8 mouse cellular contexts compared by ENCODE assay signal in genomic region chr10:80158307-80158986, GRCm38 (mm10). TPM values are rescaled to one million over a fixed set of nuclear protein-coding genes. Genes with fewer than 3 reads are reported as not detected.
DNase-seq lines count a peak whose midpoint lies in the region; ATAC-seq and TF ChIP-seq lines count a peak whose summit lies in the region.

No protein-coding gene starts in this region.

- peaks cover 27% of the 10 kb centered on the region for H3K36me3 ChIP-seq in intestine, embryonic 16.5 days (ENCODE audit: control insufficient read depth, insufficient read depth, low read length)
- H3K36me3 ChIP-seq in neural tube, embryonic 13.5 days, result peaks cover 46% of the 10 kb centered on the region

- peak overlapping the region; percentile 73 for H3K4me3 ChIP-seq in gastrocnemius, adult 2 months
- H3K4me3 ChIP-seq in intestine, embryonic 16.5 days (ENCODE audit: low read length), result no peak overlapping the region
- H3K4me3 ChIP-seq in neural tube, embryonic 13.5 days, result peak overlapping the region; percentile 6; the same call in 1 of the 2 replicates

- H3K27ac ChIP-seq in gastrocnemius, adult 2 months, result peak overlapping the region; percentile 93
- H3K27ac ChIP-seq in intestine, embryonic 16.5 days (ENCODE audit: low read length), result peak overlapping the region; percentile 98
- peak overlapping the region; percentile 93 for H3K27ac ChIP-seq in neural tube, embryonic 13.5 days (replicated peaks)

- H3K9me3 ChIP-seq in intestine, embryonic 16.5 days (ENCODE audit: control insufficient read depth, low read length), result no peaks in the 10 kb centered on the region
- no peaks in the 10 kb centered on the region for H3K9me3 ChIP-seq in neural tube, embryonic 13.5 days

- intact Hi-C loops in gastrocnemius, adult 2 months (cut with DNase I), result no loop called here

- DNase-seq in gastrocnemius, adult 2 months, result peak; percentile 77
- DNase-seq in gastrocnemius, postnatal 4 days (ENCODE audit: low spot score in 2 of 2), result no peak
- peak; percentile 67 to 78 for DNase-seq in adrenal gland, postnatal 36 days
- peak; percentile 99 for DNase-seq in heart, adult 11 months
- DNase-seq in lung, adult 18-20 months, result peak; percentile 89 to 92
- DNase-seq in layer of hippocampus, adult 8-10 months (ENCODE audit: low spot score in 2 of 2), result no peak

- 11% methylated on average over 18 of the region's 18 CpGs for WGBS in intestine, embryonic 16.5 days
- 16% methylated on average over 18 of the region's 18 CpGs for WGBS in neural tube, embryonic 13.5 days

- peak overlapping the region; percentile 52 for H3K9ac ChIP-seq in intestine, embryonic 16.5 days (ENCODE audit: low read depth, low read length)
- peak overlapping the region; percentile 65 for H3K9ac ChIP-seq in neural tube, embryonic 13.5 days

- H3K4me1 ChIP-seq in intestine, embryonic 16.5 days (ENCODE audit: control insufficient read depth, insufficient read depth, low read length), result peaks cover 88% of the 10 kb centered on the region
- peaks cover 84% of the 10 kb centered on the region for H3K4me1 ChIP-seq in neural tube, embryonic 13.5 days (replicated peaks)

- ATAC-seq in intestine, embryonic 16.5 days, result peak; percentile 5; the same call in 1 of the 2 replicates
- no peak for ATAC-seq in neural tube, embryonic 13.5 days (ENCODE audit: low read depth)

- peak overlapping the region; percentile 9; the same call in 1 of the 2 replicates for H3K4me2 ChIP-seq in intestine, embryonic 16.5 days (ENCODE audit: low read depth, low read length)
- peak overlapping the region; percentile 65 for H3K4me2 ChIP-seq in neural tube, embryonic 13.5 days

- TF ChIP-seq CTCF in gastrocnemius, adult 2 months (IDR thresholded peaks at IDR 0.05), result no peak

- no peaks in the 10 kb centered on the region for H3K27me3 ChIP-seq in intestine, embryonic 16.5 days (replicated peaks; ENCODE audit: control insufficient read depth, insufficient read depth, low read length)
- H3K27me3 ChIP-seq in neural tube, embryonic 13.5 days, result no peaks in the 10 kb centered on the region

RNA-seq across cellular contexts. Expression of gene Cirbp, which starts 7.3 kb away (rescaled TPM):
- total RNA-seq in gastrocnemius, adult 2 months (2021), result 10 to 100 TPM; 22.1 to 30.7 TPM
- total RNA-seq in gastrocnemius, postnatal 4 days (2021), result 100 to 1,000 TPM; 107 to 153 TPM
- 100 to 1,000 TPM in 1 of 2 experiments, 10 to 100 TPM in 1; 35.0 to 104 TPM for total RNA-seq in adrenal gland, postnatal 36 days (2021)
- polyA plus RNA-seq in intestine, embryonic 16.5 days (2015; fragmentation: Nextera tagmentation; extraction: Ambion mirVana), result 53.2 and 62.6 TPM in 2 replicates
- 325 and 351 TPM in 2 replicates for polyA plus RNA-seq in neural tube, embryonic 13.5 days (2015; fragmentation: Nextera tagmentation; extraction: Ambion mirVana)
- 100 to 1,000 TPM in 2 of 4 experiments, 10 to 100 TPM in 2; 75.7 to 148 (median 96.4) TPM for total RNA-seq in layer of hippocampus, adult 8-10 months (2022)

RNA-seq across cellular contexts. Expression of gene Midn, which starts 10.4 kb away (rescaled TPM):
- total RNA-seq in gastrocnemius, adult 2 months (2021), result 10 to 100 TPM; 34.3 to 39.8 TPM
- 10 to 100 TPM; 67.7 to 74.0 TPM for total RNA-seq in gastrocnemius, postnatal 4 days (2021)
- total RNA-seq in adrenal gland, postnatal 36 days (2021), result 100 to 1,000 TPM; 104 to 188 TPM
- polyA plus RNA-seq in intestine, embryonic 16.5 days (2015; fragmentation: Nextera tagmentation; extraction: Ambion mirVana), result 8.8 and 10.3 TPM in 2 replicates
- 31.0 and 35.8 TPM in 2 replicates for polyA plus RNA-seq in neural tube, embryonic 13.5 days (2015; fragmentation: Nextera tagmentation; extraction: Ambion mirVana)
- total RNA-seq in layer of hippocampus, adult 8-10 months (2022), result 10 to 100 TPM; 47.2 to 63.6 (median 58.0) TPM

RNA-seq across cellular contexts. Expression of gene 1600002K03Rik, which starts 14.3 kb away (rescaled TPM):
- 1 to 10 TPM; 6.6 to 7.1 TPM for total RNA-seq in gastrocnemius, adult 2 months (2021)
- total RNA-seq in gastrocnemius, postnatal 4 days (2021), result 1 to 10 TPM; 3.4 to 3.8 TPM
- 10 to 100 TPM; 16.8 to 19.1 TPM for total RNA-seq in adrenal gland, postnatal 36 days (2021)
- 23.6 TPM in 2 replicates for polyA plus RNA-seq in intestine, embryonic 16.5 days (2015; fragmentation: Nextera tagmentation; extraction: Ambion mirVana)
- polyA plus RNA-seq in neural tube, embryonic 13.5 days (2015; fragmentation: Nextera tagmentation; extraction: Ambion mirVana), result 11.4 and 16.3 TPM in 2 replicates
- 1 to 10 TPM; 1.8 to 9.0 (median 6.2) TPM for total RNA-seq in layer of hippocampus, adult 8-10 months (2022)

RNA-seq across cellular contexts. Expression of gene Cbarp, which starts 17.8 kb away (rescaled TPM):
- total RNA-seq in gastrocnemius, adult 2 months (2021), result 1 to 10 TPM; 1.8 to 2.3 TPM
- 1 to 10 TPM; 2.2 to 2.7 TPM for total RNA-seq in gastrocnemius, postnatal 4 days (2021)
- 100 to 1,000 TPM in 1 of 2 experiments, 10 to 100 TPM in 1; 57.5 to 205 TPM for total RNA-seq in adrenal gland, postnatal 36 days (2021)
- 5.1 TPM in 2 replicates for polyA plus RNA-seq in intestine, embryonic 16.5 days (2015; fragmentation: Nextera tagmentation; extraction: Ambion mirVana)
- 53.9 and 55.1 TPM in 2 replicates for polyA plus RNA-seq in neural tube, embryonic 13.5 days (2015; fragmentation: Nextera tagmentation; extraction: Ambion mirVana)
- total RNA-seq in layer of hippocampus, adult 8-10 months (2022), result 100 to 1,000 TPM; 295 to 345 (median 308) TPM

RNA-seq across cellular contexts. Expression of gene Atp5d, which starts 20.0 kb away (rescaled TPM):
- 100 to 1,000 TPM; 535 to 725 TPM for total RNA-seq in gastrocnemius, adult 2 months (2021)
- 100 to 1,000 TPM; 522 to 564 TPM for total RNA-seq in gastrocnemius, postnatal 4 days (2021)
- 100 to 1,000 TPM; 561 to 735 TPM for total RNA-seq in adrenal gland, postnatal 36 days (2021)
- 846 and 854 TPM in 2 replicates for polyA plus RNA-seq in intestine, embryonic 16.5 days (2015; fragmentation: Nextera tagmentation; extraction: Ambion mirVana)
- polyA plus RNA-seq in neural tube, embryonic 13.5 days (2015; fragmentation: Nextera tagmentation; extraction: Ambion mirVana), result 467 and 481 TPM in 2 replicates
- 100 to 1,000 TPM; 315 to 328 (median 323) TPM for total RNA-seq in layer of hippocampus, adult 8-10 months (2022)

Comparison
In these comparisons a context has a peak if more than half of its experiments do, and no peak if none do; other contexts are left out.
1. DNase-seq: peak in gastrocnemius, adult 2 months (single experiment), adrenal gland, postnatal 36 days (2 of 2), heart, adult 11 months (single experiment) and lung, adult 18-20 months (2 of 2); none in gastrocnemius, postnatal 4 days (0 of 2) and layer of hippocampus, adult 8-10 months (0 of 2).
2. Peak in every context shown above with its lines, with median percentiles within 50 percentile points of each other: H3K27ac ChIP-seq.